Mouse (Mus musculus): Measurements from ENCODE around the gene Srrm1.

GRCm38 (mm10) chr4:135293813-135294212 is 59.3 kb downstream of the Srrm1 start:
- TF ChIP-seq CTCF (IDR thresholded peaks at IDR 0.05; ENCODE audit: low read depth, low read length) (no peak), POLR2A (IDR thresholded peaks at IDR 0.05; ENCODE audit: borderline replicate concordance, low read depth, low read length) (no peak)

Measured in bone marrow macrophage, adult 2 months (primary cell).